Comparison of ENCODE assay signal across 8 mouse cellular contexts in the genomic region with DNA sequence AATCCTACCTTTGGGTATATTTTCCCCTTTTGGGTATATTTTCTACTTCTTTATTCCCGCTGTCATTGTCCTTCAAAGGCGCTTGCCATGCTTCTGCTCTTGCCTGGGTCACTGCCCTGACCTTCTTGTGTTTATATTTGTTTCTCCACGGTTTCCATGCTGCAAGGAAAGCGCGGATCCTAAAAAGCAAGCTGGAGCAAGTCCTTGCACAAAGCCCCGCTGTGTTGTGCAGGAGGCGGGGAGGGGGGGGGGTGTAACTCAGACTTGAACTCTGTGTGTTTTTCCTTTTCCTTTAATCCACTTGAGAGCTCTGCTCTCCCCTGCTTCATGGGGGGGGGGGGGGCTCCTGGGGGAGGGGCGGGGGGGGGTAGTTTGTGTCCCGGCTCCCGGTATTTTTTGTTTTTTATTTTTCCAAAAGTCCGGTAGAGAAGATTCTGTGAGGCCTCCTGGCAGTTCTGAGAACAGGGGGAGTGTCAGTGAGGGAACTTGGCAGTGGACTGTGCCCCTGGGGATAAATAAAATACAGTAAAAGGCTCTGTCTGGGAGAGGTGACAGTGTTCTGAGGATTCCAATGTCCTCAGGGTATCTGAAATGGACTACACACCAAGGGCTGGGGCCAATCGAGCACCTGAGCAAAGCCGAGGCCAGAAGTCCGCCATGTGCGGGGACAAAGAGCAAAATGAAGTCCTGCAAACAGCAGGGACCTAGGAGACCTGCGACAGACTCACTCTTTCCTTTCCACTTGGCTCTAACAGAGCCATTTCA.
DNase-seq lines count a peak whose midpoint lies in the region; ATAC-seq and TF ChIP-seq lines count a peak whose summit lies in the region.

No protein-coding gene starts in this region.

- no peaks in the 10 kb centered on the region for H3K36me3 ChIP-seq in heart, embryonic 10.5 days
- no peaks in the 10 kb centered on the region for H3K36me3 ChIP-seq in kidney, postnatal 0 days (ENCODE audit: insufficient read depth, low read length)
- no peaks in the 10 kb centered on the region for H3K36me3 ChIP-seq in midbrain, embryonic 16.5 days (ENCODE audit: control insufficient read depth, insufficient read depth, low read length)

- H3K4me2 ChIP-seq in kidney, postnatal 0 days (ENCODE audit: low read length) = peak overlapping the region; percentile 43
- H3K4me2 ChIP-seq in midbrain, embryonic 16.5 days (ENCODE audit: low read length) = peak overlapping the region; percentile 32

- intact Hi-C loops in heart, postnatal 25 days (cut with DNase I) = no loop called here

- peak overlapping the region; percentile 85 for H3K27ac ChIP-seq in heart, embryonic 10.5 days
- peak overlapping the region; percentile 52; the same call in 1 of the 2 replicates for H3K27ac ChIP-seq in kidney, postnatal 0 days
- H3K27ac ChIP-seq in midbrain, embryonic 16.5 days (ENCODE audit: low read length) = no peak overlapping the region

- H3K4me1 ChIP-seq in heart, embryonic 10.5 days = peaks cover 12% of the 10 kb centered on the region
- 0 out of 2 replicates have a peak, but pooled peaks cover 8% of the 10 kb centered on the region for H3K4me1 ChIP-seq in kidney, postnatal 0 days (replicated peaks; ENCODE audit: insufficient read depth, low read length)
- peaks cover 7% of the 10 kb centered on the region; the same call in 1 of the 2 replicates for H3K4me1 ChIP-seq in midbrain, embryonic 16.5 days (ENCODE audit: control insufficient read depth, insufficient read depth, low read length)

- no peak for TF ChIP-seq CTCF in kidney, postnatal 0 days (IDR thresholded peaks at IDR 0.05; ENCODE audit: low read depth)

- H3K9me3 ChIP-seq in heart, embryonic 10.5 days = no peaks in the 10 kb centered on the region
- H3K9me3 ChIP-seq in kidney, postnatal 0 days (replicated peaks; ENCODE audit: low read length) = no peaks in the 10 kb centered on the region
- H3K9me3 ChIP-seq in midbrain, embryonic 16.5 days (replicated peaks; ENCODE audit: control insufficient read depth, low read length, poor library complexity, severe bottlenecking) = no peaks in the 10 kb centered on the region

- 49% methylated on average over 16 of the region's 16 CpGs for WGBS in heart, embryonic 10.5 days
- WGBS in kidney, postnatal 0 days = 24% methylated on average over 16 of the region's 16 CpGs
- 21% methylated on average over 16 of the region's 16 CpGs for WGBS in midbrain, embryonic 16.5 days

- H3K9ac ChIP-seq in kidney, postnatal 0 days (ENCODE audit: low read depth, low read length) = no peak overlapping the region
- no peak overlapping the region for H3K9ac ChIP-seq in midbrain, embryonic 16.5 days (ENCODE audit: low read depth, low read length)

- no peak overlapping the region for H3K4me3 ChIP-seq in heart, embryonic 10.5 days
- no peak overlapping the region for H3K4me3 ChIP-seq in kidney, postnatal 0 days (replicated peaks; ENCODE audit: low read depth, low read length)
- H3K4me3 ChIP-seq in midbrain, embryonic 16.5 days (ENCODE audit: low read depth, low read length) = no peak overlapping the region

- DNase-seq in heart, embryonic 10.5 days (ENCODE audit: low spot score) = no peak
- no peak for DNase-seq in heart, postnatal 25 days (ENCODE audit: low spot score)
- peak; percentile 20 for DNase-seq in gastrocnemius, postnatal 25 days
- peak; percentile 72 for DNase-seq in kidney, postnatal 0 days (ENCODE audit: low spot score)
- DNase-seq in layer of hippocampus, postnatal 25 days (ENCODE audit: extremely low spot score in 1 of 2, low spot score in 1 of 2) = no peak
- DNase-seq in layer of hippocampus, adult 9-11 months = no peak

- no peaks in the 10 kb centered on the region for H3K27me3 ChIP-seq in heart, embryonic 10.5 days (ENCODE audit: insufficient read depth, poor library complexity, severe bottlenecking)
- H3K27me3 ChIP-seq in kidney, postnatal 0 days (ENCODE audit: insufficient read depth, low read length) = no peaks in the 10 kb centered on the region
- H3K27me3 ChIP-seq in midbrain, embryonic 16.5 days (ENCODE audit: control insufficient read depth, insufficient read depth, low read depth, low read length) = no peaks in the 10 kb centered on the region

- peak; percentile 63 for ATAC-seq in kidney, postnatal 0 days (replicated peaks; ENCODE audit: low FRiP score, low read depth)
- peak; percentile 29; the same call in 1 of the 2 replicates for ATAC-seq in midbrain, embryonic 16.5 days
- ATAC-seq in megakaryocyte, adult 5-6 weeks (ENCODE audit: poor library complexity, severe bottlenecking) = no peak

Comparison
In these comparisons a context has a peak if more than half of its experiments do, and no peak if none do; other contexts are left out.
1. DNase-seq: peak in gastrocnemius, postnatal 25 days (single experiment) and kidney, postnatal 0 days (single experiment); none in heart, embryonic 10.5 days (single experiment), heart, postnatal 25 days (single experiment), layer of hippocampus, postnatal 25 days (0 of 2) and layer of hippocampus, adult 9-11 months (single experiment).